Mouse (Mus musculus) lung, adult 2 months (tissue): ENCODE measurements around the gene 3110082I17Rik.

Experiments
- CTCF ChIP-seq: fragments of 200-500 bp; IDR thresholded peaks from 2 replicates; pipeline ENCODE4 v1.5.1; 2011; ENCODE audit warnings: mild to moderate bottlenecking, low read length, control low read depth; ENCODE audit not compliant: insufficient read depth
- POLR2A ChIP-seq: fragments of 200-500 bp; IDR thresholded peaks from 2 replicates; pipeline ENCODE4 v1.6.1; 2011; ENCODE audit warnings: low read depth, mild to moderate bottlenecking, control low read depth, low read length, borderline replicate concordance; ENCODE audit errors: extremely low read depth

DNA sequence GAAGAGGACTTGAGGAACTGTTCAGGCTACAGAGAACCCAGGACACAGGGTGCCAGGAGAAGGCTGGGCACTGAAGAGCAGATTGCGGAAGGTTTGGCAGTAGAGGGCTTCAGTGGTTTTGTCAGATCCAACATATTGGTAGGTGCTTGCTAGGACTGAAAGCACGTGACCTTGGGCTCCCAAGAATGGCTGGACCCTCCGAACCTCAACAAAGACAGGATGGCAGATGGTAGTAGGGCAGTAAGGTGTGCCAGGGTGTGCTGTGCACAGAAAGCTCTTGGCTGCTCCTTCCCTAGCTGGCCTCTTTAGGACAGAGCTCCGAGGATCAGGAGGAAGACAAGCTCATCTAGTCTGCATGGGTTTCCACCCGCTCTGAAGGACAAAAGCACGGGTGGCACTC is 49.2 kb downstream of the 3110082I17Rik start:
- no peak for TF ChIP-seq CTCF
- TF ChIP-seq POLR2A: no peak
